Mouse (Mus musculus): ENCODE measurements around the gene Lcn8. TPM values are rescaled to one million over a fixed set of nuclear protein-coding genes. Genes with fewer than 3 reads are reported as not detected.

Gene Lcn8
- polyA plus RNA-seq, 1 experiment from 2014 or later = not detected

DNA sequence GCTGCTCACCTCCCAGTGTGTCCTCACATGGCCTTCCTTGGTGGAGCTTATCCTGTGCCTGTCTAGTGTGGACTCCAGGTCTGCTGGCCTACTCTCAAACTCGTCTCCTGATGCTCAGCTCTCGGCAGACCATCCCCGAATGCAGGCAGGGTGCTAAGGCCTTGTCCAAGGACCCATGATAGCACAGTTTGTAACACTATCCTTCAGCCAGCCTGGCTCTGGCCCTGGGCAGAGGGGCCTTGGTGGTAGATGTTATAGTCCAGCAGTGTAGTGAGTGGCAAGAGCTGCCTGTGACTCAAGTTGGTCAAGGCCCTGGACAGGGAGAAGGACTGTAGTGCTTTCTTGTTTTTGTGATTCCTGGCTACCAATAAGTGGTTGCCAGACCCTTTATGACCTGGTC, 19.3 kb upstream of the Lcn8 start:
- Histone ChIP-seq H3K9me3 (replicated peaks) (no peaks in the 10 kb centered on the region), H3K4me3 (no peak overlapping the region), H3K27me3 (no peaks in the 10 kb centered on the region), H3K36me3 (ENCODE audit: poor library complexity, severe bottlenecking) (no peaks in the 10 kb centered on the region), H3K9ac (no peak overlapping the region), H3K27ac (no peak overlapping the region), H3K4me2 (no peak overlapping the region), H3K4me1 (no peaks in the 10 kb centered on the region)
- ATAC-seq = no peak
- 73% methylated on average over 3 of the region's 3 CpGs for WGBS

DNA sequence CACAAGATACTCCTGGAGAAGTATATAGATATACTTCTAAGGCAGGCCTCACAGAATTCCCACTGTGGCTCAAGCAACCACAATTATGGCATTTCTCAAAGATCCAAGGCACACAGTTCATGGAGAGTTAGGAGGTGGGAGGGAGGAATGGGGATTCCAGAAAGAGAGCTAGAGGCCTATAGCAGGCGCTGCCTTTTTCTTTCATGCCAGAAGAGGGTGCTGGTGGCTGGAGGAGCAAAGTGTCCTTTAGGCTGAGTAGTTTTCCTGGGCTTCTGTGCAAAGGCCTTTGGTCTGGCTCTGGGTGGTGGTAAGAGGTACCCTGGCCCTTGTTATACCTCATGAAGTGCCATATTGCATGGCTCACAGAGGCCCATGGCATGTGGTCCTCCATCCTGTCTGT, 18.9 kb upstream of the Lcn8 start:
- H3K9me3 ChIP-seq (replicated peaks) = no peaks in the 10 kb centered on the region
- ATAC-seq = no peak
- no peak overlapping the region for H3K27ac ChIP-seq
- H3K36me3 ChIP-seq (ENCODE audit: poor library complexity, severe bottlenecking) = no peaks in the 10 kb centered on the region
- no peaks in the 10 kb centered on the region for H3K4me1 ChIP-seq
- no peaks in the 10 kb centered on the region for H3K27me3 ChIP-seq
- H3K4me2 ChIP-seq = no peak overlapping the region
- no peak overlapping the region for H3K9ac ChIP-seq
- WGBS = 43% methylated on average over 1 of the region's 1 CpGs
- H3K4me3 ChIP-seq = no peak overlapping the region

DNA sequence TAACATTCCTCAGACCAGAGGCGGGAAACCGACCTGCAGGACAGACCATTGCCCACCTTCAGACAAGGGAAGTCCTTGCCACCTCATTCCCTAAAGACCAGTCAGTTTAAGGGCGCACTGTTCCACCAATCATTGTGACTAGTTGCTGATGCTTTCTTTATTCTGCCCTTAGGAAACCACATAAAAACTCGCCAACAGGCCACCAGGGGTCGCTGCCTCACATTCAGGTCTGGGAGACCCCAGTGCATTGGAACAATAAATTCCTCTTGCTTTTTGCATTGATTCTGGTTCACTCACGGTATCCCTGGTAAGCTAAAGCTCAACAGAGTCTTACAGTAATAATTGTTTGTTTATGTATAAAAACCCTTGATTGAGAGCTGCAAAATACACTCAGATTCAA, 13.0 kb upstream of the Lcn8 start:
- Histone ChIP-seq H3K9ac (no peak overlapping the region), H3K4me3 (no peak overlapping the region), H3K4me2 (no peak overlapping the region), H3K27ac (no peak overlapping the region), H3K27me3 (no peaks in the 10 kb centered on the region), H3K36me3 (ENCODE audit: poor library complexity, severe bottlenecking) (no peaks in the 10 kb centered on the region), H3K4me1 (no peaks in the 10 kb centered on the region), H3K9me3 (replicated peaks) (no peaks in the 10 kb centered on the region)
- WGBS = 15% methylated on average over 6 of the region's 6 CpGs
- ATAC-seq = no peak

DNA sequence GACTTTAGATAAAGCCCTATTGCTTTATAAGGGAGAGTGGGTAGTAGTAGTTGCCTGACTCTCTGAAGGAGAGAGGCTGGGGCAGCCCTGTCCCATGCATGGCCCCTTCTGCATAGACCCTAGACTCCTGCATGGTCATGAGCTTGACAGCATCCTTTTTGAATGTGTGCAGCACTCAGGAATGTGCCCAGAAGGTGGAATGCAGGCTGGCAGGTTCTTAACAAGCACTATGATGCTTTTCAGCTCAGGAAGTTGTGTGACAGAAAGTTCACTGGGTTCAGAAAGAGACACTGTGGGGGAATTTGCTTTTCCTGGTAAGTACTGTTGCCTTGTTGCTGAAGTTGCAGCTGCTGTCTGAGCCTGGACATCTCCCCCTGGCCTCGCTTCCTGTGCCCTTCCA, 1.6 kb downstream of the Lcn8 start:
- Histone ChIP-seq H3K36me3 (ENCODE audit: poor library complexity, severe bottlenecking) (no peaks in the 10 kb centered on the region), H3K27ac (no peak overlapping the region), H3K4me2 (no peak overlapping the region), H3K9ac (no peak overlapping the region), H3K4me3 (no peak overlapping the region), H3K9me3 (replicated peaks) (no peaks in the 10 kb centered on the region), H3K27me3 (no peaks in the 10 kb centered on the region), H3K4me1 (no peaks in the 10 kb centered on the region)
- WGBS = 71% methylated on average over 1 of the region's 1 CpGs
- no peak for ATAC-seq

DNA sequence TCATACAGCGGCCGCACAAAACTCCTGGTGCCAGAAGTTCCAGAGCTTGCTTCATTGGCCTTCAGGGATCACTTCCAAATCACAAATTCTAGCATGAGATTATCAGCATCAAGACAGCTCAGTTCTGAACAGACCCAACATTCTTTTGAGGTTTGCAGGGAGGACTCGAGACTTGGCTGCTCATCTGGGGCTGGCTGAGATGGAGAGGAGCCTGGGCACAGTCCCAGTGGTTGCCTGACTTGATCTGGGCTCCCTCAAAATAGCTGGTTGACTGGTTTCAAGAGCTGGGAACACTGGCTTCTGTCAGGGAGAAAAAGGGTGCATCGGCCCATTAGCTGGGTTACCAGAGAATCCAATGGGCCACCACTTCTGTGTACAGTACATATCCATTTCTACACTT, 3.8 kb downstream of the Lcn8 start:
- Histone ChIP-seq H3K4me1 (no peaks in the 10 kb centered on the region), H3K9ac (no peak overlapping the region), H3K27me3 (no peaks in the 10 kb centered on the region), H3K4me2 (no peak overlapping the region), H3K36me3 (ENCODE audit: poor library complexity, severe bottlenecking) (no peaks in the 10 kb centered on the region), H3K27ac (no peak overlapping the region), H3K4me3 (no peak overlapping the region), H3K9me3 (replicated peaks) (no peaks in the 10 kb centered on the region)
- 82% methylated on average over 4 of the region's 4 CpGs for WGBS
- ATAC-seq = no peak

DNA sequence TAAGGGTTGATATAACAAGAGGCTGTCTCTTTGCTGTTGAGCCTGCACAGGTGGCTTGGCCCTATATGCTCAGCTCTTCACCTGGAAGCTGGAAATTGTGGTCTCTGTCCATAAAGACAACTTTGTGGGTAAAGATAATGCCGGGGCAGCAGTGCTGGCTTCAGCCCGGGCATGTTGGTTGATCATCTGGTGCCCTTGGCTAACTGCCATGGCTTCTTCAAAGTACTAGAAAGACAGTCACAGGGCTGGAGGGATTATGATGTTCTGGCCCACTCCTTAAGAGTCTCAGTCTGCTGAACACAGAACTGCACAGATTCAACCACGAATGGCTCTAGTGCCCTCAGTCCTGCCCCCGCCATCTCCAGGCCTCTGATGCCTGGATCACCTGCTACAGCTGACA, 4.3 kb downstream of the Lcn8 start:
- Histone ChIP-seq H3K9ac (no peak overlapping the region), H3K4me1 (no peaks in the 10 kb centered on the region), H3K4me3 (no peak overlapping the region), H3K36me3 (ENCODE audit: poor library complexity, severe bottlenecking) (no peaks in the 10 kb centered on the region), H3K27me3 (no peaks in the 10 kb centered on the region), H3K4me2 (no peak overlapping the region), H3K9me3 (replicated peaks) (no peaks in the 10 kb centered on the region), H3K27ac (no peak overlapping the region)
- 82% methylated on average over 4 of the region's 4 CpGs for WGBS
- no peak for ATAC-seq

DNA sequence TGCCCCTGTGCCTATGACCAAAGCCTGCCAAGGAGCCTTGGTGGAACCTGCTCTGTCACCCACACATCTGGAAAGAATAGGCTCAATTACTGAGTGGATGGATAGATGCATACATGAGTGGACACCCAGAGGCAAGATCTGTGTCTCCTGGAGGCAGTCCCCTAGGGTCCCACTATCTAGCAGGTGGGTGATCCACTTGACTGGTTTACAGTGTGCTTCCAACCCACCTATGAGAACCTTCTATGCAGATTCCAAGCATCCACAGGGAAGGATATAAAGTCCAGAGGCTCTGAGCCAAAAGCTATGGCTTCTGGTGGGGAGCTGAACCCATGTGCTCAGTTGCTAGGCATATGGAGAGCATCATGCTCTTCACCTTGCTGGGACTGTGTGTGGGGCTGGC, 4.7 kb downstream of the Lcn8 start, which contains the start of gene Lcn5:
Lcn5 (plus strand) TSS at position 301 of the 400 bp plus-strand sequence.
- ATAC-seq = no peak
- H3K4me3 ChIP-seq = no peak within 1 kb of the TSS
- no peak within 1 kb of the TSS for H3K27ac ChIP-seq
- H3K9ac ChIP-seq = no peak within 1 kb of the TSS
- no peak within 1 kb of the TSS for H3K4me2 ChIP-seq
- H3K9me3 ChIP-seq (replicated peaks) = no peaks in the 10 kb centered on the region
- H3K36me3 ChIP-seq (ENCODE audit: poor library complexity, severe bottlenecking) = no peaks in the 10 kb centered on the region
- no peaks in the 10 kb centered on the region for H3K27me3 ChIP-seq
- no peaks in the 10 kb centered on the region for H3K4me1 ChIP-seq

DNA sequence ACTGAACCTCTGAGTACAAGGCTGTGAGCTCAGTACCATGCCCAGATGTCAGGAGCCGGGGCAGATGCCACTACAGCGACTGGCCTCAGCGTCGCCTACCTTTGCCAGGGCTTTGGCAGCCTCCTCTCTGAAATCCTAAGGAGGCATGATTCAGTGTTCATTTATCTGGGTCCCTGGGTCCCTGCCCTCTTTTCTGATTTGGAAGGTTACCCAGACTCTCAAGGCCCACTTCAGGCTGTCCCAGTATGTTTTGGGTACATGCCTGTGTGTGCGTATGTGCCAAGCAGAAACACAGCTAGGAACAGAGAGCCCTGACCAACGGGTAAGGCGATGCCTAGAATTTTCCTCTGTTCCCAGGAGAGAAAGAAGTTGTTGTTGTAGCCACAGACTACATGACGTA, 7.4 kb downstream of the Lcn8 start:
- Histone ChIP-seq H3K9me3 (replicated peaks) (no peaks in the 10 kb centered on the region), H3K27me3 (no peaks in the 10 kb centered on the region), H3K36me3 (ENCODE audit: poor library complexity, severe bottlenecking) (no peaks in the 10 kb centered on the region), H3K4me1 (no peaks in the 10 kb centered on the region), H3K27ac (no peak overlapping the region), H3K4me2 (no peak overlapping the region), H3K4me3 (no peak overlapping the region), H3K9ac (no peak overlapping the region)
- ATAC-seq = no peak
- WGBS = 89% methylated on average over 8 of the region's 8 CpGs

DNA sequence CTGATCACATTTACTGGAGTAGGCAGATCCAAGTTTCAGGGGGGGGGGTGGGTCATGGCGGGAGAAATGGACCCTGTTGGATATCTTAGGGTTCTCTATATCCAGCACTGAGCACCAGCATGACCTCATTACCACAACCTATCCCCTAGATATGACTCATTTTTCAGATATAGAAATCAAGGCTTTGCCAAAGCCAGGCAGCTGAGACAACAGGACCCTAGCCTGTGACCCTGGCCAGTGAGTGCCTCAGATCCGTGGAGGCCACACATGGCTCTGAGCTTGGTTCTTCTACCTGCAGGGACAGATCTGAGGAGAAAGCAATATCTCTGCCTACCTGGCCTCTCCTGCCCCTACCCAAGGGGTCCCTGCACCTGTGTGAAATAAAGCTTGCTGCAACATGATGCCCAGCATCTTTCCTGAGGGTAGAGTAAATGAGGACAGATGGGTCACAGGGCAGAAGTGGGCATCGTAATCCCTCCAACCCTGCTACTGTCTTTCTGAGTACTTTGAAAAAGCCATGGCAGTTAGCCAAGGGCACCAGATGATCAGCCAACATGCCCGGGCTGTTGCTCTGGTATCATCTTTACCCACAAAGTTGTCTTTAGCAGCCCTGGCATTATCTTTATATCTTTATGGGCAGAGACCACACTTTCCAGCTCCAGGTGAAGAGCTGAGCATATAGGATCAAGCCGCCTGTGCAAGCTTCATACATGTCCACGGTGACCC, 8.5 kb downstream of the Lcn8 start:
- Histone ChIP-seq H3K36me3 (ENCODE audit: poor library complexity, severe bottlenecking) (no peaks in the 10 kb centered on the region), H3K27ac (no peak overlapping the region), H3K4me2 (no peak overlapping the region), H3K4me3 (no peak overlapping the region), H3K9me3 (replicated peaks) (no peaks in the 10 kb centered on the region), H3K4me1 (no peaks in the 10 kb centered on the region), H3K9ac (no peak overlapping the region), H3K27me3 (no peaks in the 10 kb centered on the region)
- ATAC-seq = no peak
- 83% methylated on average over 6 of the region's 6 CpGs for WGBS

DNA sequence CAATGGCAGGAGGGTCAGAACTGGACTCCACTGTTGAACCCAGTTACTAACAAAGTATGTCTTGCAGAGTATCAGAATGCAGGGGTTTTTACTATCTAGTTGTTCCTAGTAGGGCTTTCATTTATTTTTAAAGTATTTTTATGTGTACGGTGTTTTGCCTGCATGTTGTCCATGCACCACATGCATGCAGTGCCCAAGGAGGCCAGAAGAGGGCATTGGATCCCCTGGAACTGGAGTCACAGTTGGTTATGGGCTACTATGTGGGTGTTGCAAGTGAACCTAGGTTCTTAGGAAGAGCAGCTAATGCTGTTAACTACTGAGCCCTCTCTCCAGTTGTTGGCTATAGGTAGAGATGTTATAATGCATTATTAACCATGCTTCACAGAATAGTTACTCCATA, 10.6 kb downstream of the Lcn8 start:
- H3K9me3 ChIP-seq (replicated peaks) = no peaks in the 10 kb centered on the region
- H3K27ac ChIP-seq = no peak overlapping the region
- H3K4me1 ChIP-seq = no peaks in the 10 kb centered on the region
- H3K27me3 ChIP-seq = no peaks in the 10 kb centered on the region
- no peak overlapping the region for H3K9ac ChIP-seq
- H3K4me3 ChIP-seq = no peak overlapping the region
- no peak for ATAC-seq
- H3K4me2 ChIP-seq = no peak overlapping the region
- WGBS = 81% methylated on average over 1 of the region's 1 CpGs
- no peaks in the 10 kb centered on the region for H3K36me3 ChIP-seq (ENCODE audit: poor library complexity, severe bottlenecking)

DNA sequence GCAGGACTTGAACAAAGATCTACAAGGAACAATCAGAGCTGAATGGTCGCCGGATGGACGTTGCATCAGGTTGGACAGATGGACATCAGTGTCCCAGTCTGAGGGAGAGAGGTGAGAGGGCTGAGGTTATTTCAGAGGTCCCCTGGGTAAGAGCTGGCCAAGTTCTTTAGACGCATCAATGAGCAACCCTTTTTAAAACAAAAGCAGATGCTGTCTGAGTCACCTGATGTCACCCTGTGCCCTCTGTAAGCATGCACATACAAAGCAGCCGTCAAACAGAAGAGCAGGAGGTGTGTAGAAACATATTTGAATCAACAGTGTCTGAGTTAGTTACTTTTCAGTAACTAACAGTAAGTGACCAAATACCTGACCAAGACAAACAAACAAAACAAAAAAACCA, 11.2 kb downstream of the Lcn8 start:
- H3K9me3 ChIP-seq (replicated peaks) = no peaks in the 10 kb centered on the region
- no peaks in the 10 kb centered on the region for H3K36me3 ChIP-seq (ENCODE audit: poor library complexity, severe bottlenecking)
- H3K4me1 ChIP-seq = no peaks in the 10 kb centered on the region
- H3K9ac ChIP-seq = no peak overlapping the region
- H3K4me2 ChIP-seq = no peak overlapping the region
- H3K27ac ChIP-seq = no peak overlapping the region
- ATAC-seq = no peak
- H3K27me3 ChIP-seq = no peaks in the 10 kb centered on the region
- H3K4me3 ChIP-seq = no peak overlapping the region
- WGBS = 87% methylated on average over 5 of the region's 5 CpGs

DNA sequence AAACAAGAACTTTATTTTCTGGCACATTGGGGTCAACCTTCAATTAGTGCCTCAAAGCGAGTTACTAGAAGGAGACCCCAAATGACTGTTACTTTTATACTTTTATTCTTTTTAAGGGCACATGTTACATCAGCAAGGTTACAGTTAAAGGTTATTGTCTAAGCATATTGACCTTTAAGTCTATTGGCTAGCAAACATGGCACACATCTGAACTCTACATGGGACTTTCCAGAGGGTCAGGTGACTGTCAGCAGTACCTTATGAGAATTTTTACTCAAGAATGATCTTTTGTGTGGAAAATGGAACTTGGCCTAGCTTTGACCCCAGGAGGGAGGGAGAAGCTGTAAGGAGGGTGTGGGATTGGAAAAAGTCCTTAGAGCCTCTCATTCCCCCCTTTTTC, 13.6 kb downstream of the Lcn8 start:
- ATAC-seq = no peak
- Histone ChIP-seq H3K4me3 (no peak overlapping the region), H3K4me2 (no peak overlapping the region), H3K9me3 (replicated peaks) (no peaks in the 10 kb centered on the region), H3K27me3 (no peaks in the 10 kb centered on the region), H3K9ac (no peak overlapping the region), H3K27ac (no peak overlapping the region), H3K36me3 (ENCODE audit: poor library complexity, severe bottlenecking) (no peaks in the 10 kb centered on the region), H3K4me1 (no peaks in the 10 kb centered on the region)
- 77% methylated on average over 1 of the region's 1 CpGs for WGBS

DNA sequence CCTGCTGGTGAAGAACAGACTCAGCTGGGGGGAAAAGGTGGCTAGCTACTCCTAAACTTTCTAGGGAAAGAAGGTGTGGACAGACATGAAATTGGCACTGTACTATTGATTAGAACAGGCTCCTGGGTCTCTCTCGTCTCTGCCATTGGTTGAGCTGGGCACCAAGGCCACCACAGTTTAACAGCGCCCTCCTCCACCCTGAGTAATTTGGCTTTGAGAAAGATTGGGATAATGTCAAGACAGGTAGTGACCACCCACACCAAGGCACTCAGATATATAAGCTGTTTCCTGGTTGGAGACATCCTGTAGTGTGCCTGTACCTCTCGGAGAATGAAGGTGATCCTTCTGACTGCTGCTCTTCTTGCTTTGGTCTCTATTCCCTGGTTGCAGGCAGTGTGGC, 23.6 kb downstream of the Lcn8 start, which contains the start of gene Lcn6:
Lcn6 (plus strand) TSS at position 301 of the 400 bp plus-strand sequence.
- WGBS = 93% methylated on average over 3 of the region's 3 CpGs
- Histone ChIP-seq H3K27me3 (no peaks in the 10 kb centered on the region), H3K4me2 (no peak within 1 kb of the TSS), H3K4me1 (no peaks in the 10 kb centered on the region), H3K9ac (no peak within 1 kb of the TSS), H3K4me3 (no peak within 1 kb of the TSS), H3K36me3 (ENCODE audit: poor library complexity, severe bottlenecking) (no peaks in the 10 kb centered on the region), H3K27ac (no peak within 1 kb of the TSS), H3K9me3 (replicated peaks) (no peaks in the 10 kb centered on the region)
- no peak for ATAC-seq
